Mouse (Mus musculus): Measurements from ENCODE around the gene Gm19426. TPM values are rescaled to one million over a fixed set of nuclear protein-coding genes. Genes with fewer than 3 reads are reported as not detected.

The Gm19426 gene
- polyA plus RNA-seq, 1 experiment from 2014 or later, result 5.9 TPM

- 61% methylated on average over 3 of the region's 3 CpGs for WGBS
- no peak overlapping the region for H3K27ac ChIP-seq (replicated peaks; ENCODE audit: low read depth, low read length)
- H3K9ac ChIP-seq (replicated peaks; ENCODE audit: low read length), result no peak overlapping the region
- H3K4me2 ChIP-seq (ENCODE audit: low read depth, low read length), result no peak overlapping the region
- H3K27me3 ChIP-seq (ENCODE audit: control insufficient read depth, insufficient read depth, low read length), result no peaks in the 10 kb centered on the region
- H3K9me3 ChIP-seq (replicated peaks; ENCODE audit: control insufficient read depth, low read length), result no peaks in the 10 kb centered on the region
- peak; percentile 13 for DNase-seq (ENCODE audit: low spot score)
- H3K4me3 ChIP-seq (ENCODE audit: low read depth, low read length), result no peak overlapping the region
- H3K36me3 ChIP-seq (replicated peaks; ENCODE audit: control insufficient read depth, insufficient read depth, low read depth, low read length), result no peaks in the 10 kb centered on the region
- no peak for ATAC-seq (replicated peaks; ENCODE audit: insufficient number of reproducible peaks, low FRiP score, low TSS enrichment, low read depth)
- H3K4me1 ChIP-seq (ENCODE audit: control insufficient read depth, insufficient read depth, low read length), result peaks cover 3% of the 10 kb centered on the region; the same call in 1 of the 2 replicates
Measured at GRCm38 (mm10) chr2:84777706-84778105, 34.3 kb upstream of the Gm19426 start.

- Histone ChIP-seq H3K9me3 (replicated peaks; ENCODE audit: control insufficient read depth, low read length) (no peaks in the 10 kb centered on the region), H3K36me3 (replicated peaks; ENCODE audit: control insufficient read depth, insufficient read depth, low read depth, low read length) (no peaks in the 10 kb centered on the region), H3K9ac (replicated peaks; ENCODE audit: low read length) (no peak overlapping the region), H3K4me2 (ENCODE audit: low read depth, low read length) (no peak overlapping the region), H3K27ac (replicated peaks; ENCODE audit: low read depth, low read length) (no peak overlapping the region), H3K27me3 (ENCODE audit: control insufficient read depth, insufficient read depth, low read length) (no peaks in the 10 kb centered on the region), H3K4me1 (ENCODE audit: control insufficient read depth, insufficient read depth, low read length) (peaks cover 3% of the 10 kb centered on the region; the same call in 1 of the 2 replicates), H3K4me3 (ENCODE audit: low read depth, low read length) (no peak overlapping the region)
- ATAC-seq (replicated peaks; ENCODE audit: insufficient number of reproducible peaks, low FRiP score, low TSS enrichment, low read depth) (no peak), DNase-seq (ENCODE audit: low spot score) (no peak)
- WGBS, result 92% methylated on average over 6 of the region's 6 CpGs
Measured at GRCm38 (mm10) chr2:84775665-84776064, 32.2 kb upstream of the Gm19426 start.

- peak within 1 kb of the TSS; percentile 46 for H3K4me2 ChIP-seq (ENCODE audit: low read depth, low read length)
- no peaks in the 10 kb centered on the region for H3K36me3 ChIP-seq (replicated peaks; ENCODE audit: control insufficient read depth, insufficient read depth, low read depth, low read length)
- H3K4me3 ChIP-seq (ENCODE audit: low read depth, low read length), result peak within 1 kb of the TSS; percentile 16
- no peaks in the 10 kb centered on the region for H3K9me3 ChIP-seq (replicated peaks; ENCODE audit: control insufficient read depth, low read length)
- peak within 1 kb of the TSS; percentile 58 for H3K9ac ChIP-seq (replicated peaks; ENCODE audit: low read length)
- peak within 1 kb of the TSS; percentile 24; the same call in 1 of the 2 replicates for H3K27ac ChIP-seq (replicated peaks; ENCODE audit: low read depth, low read length)
- peaks cover 3% of the 10 kb centered on the region; the same call in 1 of the 2 replicates for H3K4me1 ChIP-seq (ENCODE audit: control insufficient read depth, insufficient read depth, low read length)
- H3K27me3 ChIP-seq (ENCODE audit: control insufficient read depth, insufficient read depth, low read length), result no peaks in the 10 kb centered on the region
- ATAC-seq (replicated peaks; ENCODE audit: insufficient number of reproducible peaks, low FRiP score, low TSS enrichment, low read depth) (no peak), DNase-seq (ENCODE audit: low spot score) (no peak)
- WGBS, result 63% methylated on average over 9 of the region's 9 CpGs
Measured at GRCm38 (mm10) chr2:84775241-84775640, 31.8 kb upstream of the Gm19426 start, which contains the start of gene Serping1. Gene Serping1, minus strand, starts transcription at chr2:84775444.

- Histone ChIP-seq H3K9ac (replicated peaks; ENCODE audit: low read length) (peak overlapping the region; percentile 58), H3K27me3 (ENCODE audit: control insufficient read depth, insufficient read depth, low read length) (no peaks in the 10 kb centered on the region), H3K27ac (replicated peaks; ENCODE audit: low read depth, low read length) (peak overlapping the region; percentile 24; the same call in 1 of the 2 replicates), H3K4me2 (ENCODE audit: low read depth, low read length) (peak overlapping the region; percentile 46), H3K4me3 (ENCODE audit: low read depth, low read length) (peak overlapping the region; percentile 16), H3K9me3 (replicated peaks; ENCODE audit: control insufficient read depth, low read length) (no peaks in the 10 kb centered on the region), H3K36me3 (replicated peaks; ENCODE audit: control insufficient read depth, insufficient read depth, low read depth, low read length) (no peaks in the 10 kb centered on the region), H3K4me1 (ENCODE audit: control insufficient read depth, insufficient read depth, low read length) (peaks cover 3% of the 10 kb centered on the region; the same call in 1 of the 2 replicates)
- 0% methylated on average over 14 of the region's 15 CpGs for WGBS
- ATAC-seq (replicated peaks; ENCODE audit: insufficient number of reproducible peaks, low FRiP score, low TSS enrichment, low read depth) (peak; percentile 95), DNase-seq (ENCODE audit: low spot score) (peak; percentile 79)
Measured at GRCm38 (mm10) chr2:84774751-84775150, 31.3 kb upstream of the Gm19426 start.

GRCm38 (mm10) chr2:84773195-84773594, 29.7 kb upstream of the Gm19426 start:
- Histone ChIP-seq H3K27ac (replicated peaks; ENCODE audit: low read depth, low read length) (no peak overlapping the region), H3K4me3 (ENCODE audit: low read depth, low read length) (no peak overlapping the region), H3K4me2 (ENCODE audit: low read depth, low read length) (no peak overlapping the region), H3K36me3 (replicated peaks; ENCODE audit: control insufficient read depth, insufficient read depth, low read depth, low read length) (no peaks in the 10 kb centered on the region), H3K27me3 (ENCODE audit: control insufficient read depth, insufficient read depth, low read length) (no peaks in the 10 kb centered on the region), H3K9ac (replicated peaks; ENCODE audit: low read length) (no peak overlapping the region), H3K9me3 (replicated peaks; ENCODE audit: control insufficient read depth, low read length) (no peaks in the 10 kb centered on the region), H3K4me1 (ENCODE audit: control insufficient read depth, insufficient read depth, low read length) (peaks cover 3% of the 10 kb centered on the region; the same call in 1 of the 2 replicates)
- DNase-seq (ENCODE audit: low spot score) (no peak), ATAC-seq (replicated peaks; ENCODE audit: insufficient number of reproducible peaks, low FRiP score, low TSS enrichment, low read depth) (no peak)
- 91% methylated on average over 5 of the region's 5 CpGs for WGBS

GRCm38 (mm10) chr2:84772454-84772853, 29.0 kb upstream of the Gm19426 start:
- 78% methylated on average over 4 of the region's 4 CpGs for WGBS
- H3K9me3 ChIP-seq (replicated peaks; ENCODE audit: control insufficient read depth, low read length), result no peaks in the 10 kb centered on the region
- DNase-seq (ENCODE audit: low spot score) (no peak), ATAC-seq (replicated peaks; ENCODE audit: insufficient number of reproducible peaks, low FRiP score, low TSS enrichment, low read depth) (no peak)
- H3K27ac ChIP-seq (replicated peaks; ENCODE audit: low read depth, low read length), result no peak overlapping the region
- no peak overlapping the region for H3K9ac ChIP-seq (replicated peaks; ENCODE audit: low read length)
- H3K4me1 ChIP-seq (ENCODE audit: control insufficient read depth, insufficient read depth, low read length), result peaks cover 3% of the 10 kb centered on the region; the same call in 1 of the 2 replicates
- no peak overlapping the region for H3K4me3 ChIP-seq (ENCODE audit: low read depth, low read length)
- no peak overlapping the region for H3K4me2 ChIP-seq (ENCODE audit: low read depth, low read length)
- H3K27me3 ChIP-seq (ENCODE audit: control insufficient read depth, insufficient read depth, low read length), result no peaks in the 10 kb centered on the region
- no peaks in the 10 kb centered on the region for H3K36me3 ChIP-seq (replicated peaks; ENCODE audit: control insufficient read depth, insufficient read depth, low read depth, low read length)

- Histone ChIP-seq H3K4me3 (ENCODE audit: low read depth, low read length) (no peak overlapping the region), H3K27me3 (ENCODE audit: control insufficient read depth, insufficient read depth, low read length) (no peaks in the 10 kb centered on the region), H3K27ac (replicated peaks; ENCODE audit: low read depth, low read length) (no peak overlapping the region), H3K36me3 (replicated peaks; ENCODE audit: control insufficient read depth, insufficient read depth, low read depth, low read length) (no peaks in the 10 kb centered on the region), H3K4me2 (ENCODE audit: low read depth, low read length) (no peak overlapping the region), H3K4me1 (ENCODE audit: control insufficient read depth, insufficient read depth, low read length) (peaks cover 3% of the 10 kb centered on the region; the same call in 1 of the 2 replicates), H3K9me3 (replicated peaks; ENCODE audit: control insufficient read depth, low read length) (no peaks in the 10 kb centered on the region), H3K9ac (replicated peaks; ENCODE audit: low read length) (no peak overlapping the region)
- ATAC-seq (replicated peaks; ENCODE audit: insufficient number of reproducible peaks, low FRiP score, low TSS enrichment, low read depth) (no peak), DNase-seq (ENCODE audit: low spot score) (no peak)
- 81% methylated on average over 6 of the region's 6 CpGs for WGBS
Measured at GRCm38 (mm10) chr2:84770501-84770900, 27.0 kb upstream of the Gm19426 start.

- Histone ChIP-seq H3K36me3 (replicated peaks; ENCODE audit: control insufficient read depth, insufficient read depth, low read depth, low read length) (no peaks in the 10 kb centered on the region), H3K4me2 (ENCODE audit: low read depth, low read length) (no peak overlapping the region), H3K9me3 (replicated peaks; ENCODE audit: control insufficient read depth, low read length) (no peaks in the 10 kb centered on the region), H3K27ac (replicated peaks; ENCODE audit: low read depth, low read length) (no peak overlapping the region), H3K4me1 (ENCODE audit: control insufficient read depth, insufficient read depth, low read length) (no peaks in the 10 kb centered on the region), H3K27me3 (ENCODE audit: control insufficient read depth, insufficient read depth, low read length) (no peaks in the 10 kb centered on the region), H3K9ac (replicated peaks; ENCODE audit: low read length) (no peak overlapping the region), H3K4me3 (ENCODE audit: low read depth, low read length) (no peak overlapping the region)
- DNase-seq (ENCODE audit: low spot score) (no peak), ATAC-seq (replicated peaks; ENCODE audit: insufficient number of reproducible peaks, low FRiP score, low TSS enrichment, low read depth) (no peak)
- 80% methylated on average over 1 of the region's 1 CpGs for WGBS
Measured at GRCm38 (mm10) chr2:84762818-84763217, 19.4 kb upstream of the Gm19426 start.
